Mouse (Mus musculus): Measurements from ENCODE around the gene Phtf2. TPM values are rescaled to one million over a fixed set of nuclear protein-coding genes. Genes with fewer than 3 reads are reported as not detected.
A peak's percentile ranks its signal among the peaks of the same experiment; 100 is the strongest.

The Phtf2 gene
- total RNA-seq (2021) = 10 to 100 TPM; 18.8 to 20.1 TPM

DNA sequence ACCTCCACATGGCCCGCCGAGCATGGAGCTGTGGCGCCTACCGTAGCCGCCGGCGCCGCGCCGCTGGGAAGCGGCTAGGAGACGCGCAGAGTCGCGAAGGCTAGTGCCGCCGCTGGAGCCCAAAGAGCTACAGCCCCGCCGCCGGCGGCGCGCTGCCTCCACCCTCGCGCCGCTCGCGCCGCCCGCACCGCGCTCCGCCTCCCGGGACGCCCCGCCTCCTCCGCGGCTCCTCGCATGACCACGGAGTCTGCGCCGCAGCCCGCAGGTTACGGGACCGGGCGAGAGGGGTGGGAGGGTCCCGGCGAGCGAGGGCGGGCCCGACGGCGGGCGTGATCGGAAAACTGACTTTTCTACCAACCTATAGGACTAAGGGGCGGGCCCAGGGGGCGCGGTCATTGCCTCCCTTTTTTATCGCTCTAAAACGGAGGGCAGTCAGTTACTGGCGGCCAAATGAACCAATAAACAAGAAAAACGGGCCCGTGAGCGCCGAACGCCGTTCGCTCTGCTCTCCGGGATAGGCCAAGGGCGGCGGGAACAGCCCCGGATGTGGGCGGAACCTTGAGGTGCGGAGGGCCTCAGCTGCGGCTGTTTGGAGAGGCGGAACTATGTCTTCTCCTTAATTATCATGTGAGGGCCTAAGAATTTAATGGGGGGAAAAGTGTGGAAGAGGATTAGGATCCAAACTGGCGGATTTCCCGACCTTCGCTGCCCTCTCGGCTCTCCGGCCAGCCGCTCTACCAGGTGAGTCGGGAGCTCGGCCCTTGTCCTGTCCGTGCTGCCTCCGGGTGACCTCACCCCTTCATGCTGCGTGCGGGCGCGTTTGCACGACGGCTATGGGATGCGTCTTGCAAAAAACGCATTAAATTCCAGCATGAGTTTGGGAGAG lies at the start of gene Phtf2, which contains the start of gene Tmem60:
TSS of gene Phtf2 (minus strand) at position 210 of the 886 bp plus-strand sequence.
TSS of gene Tmem60 (plus strand) at position 277 of the 886 bp plus-strand sequence.
- intact Hi-C loops (cut with DNase I) = loop anchor here (2.0 kb wide), 1 partner anchor 175 kb away; no protein-coding TSS in a partner anchor

DNA sequence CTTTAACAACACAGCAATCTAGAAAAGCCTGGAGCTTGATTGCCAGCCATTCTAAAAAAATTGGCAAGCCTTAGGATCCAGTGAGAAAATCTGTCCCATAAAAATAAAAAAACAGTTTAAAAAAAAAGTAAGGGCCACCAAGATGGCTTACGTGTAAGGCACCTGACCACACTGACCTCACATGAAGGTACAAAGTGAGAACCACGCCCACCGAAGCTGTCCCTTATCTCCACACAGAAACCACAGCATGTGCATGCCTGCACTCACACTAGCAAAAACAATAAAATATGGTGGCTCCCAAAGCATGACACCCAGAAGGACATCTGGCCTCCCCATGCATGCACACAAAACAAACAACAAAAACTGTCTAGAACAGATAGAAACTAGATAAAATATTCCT lies 49.4 kb upstream of the Phtf2 start:
- intact Hi-C loops (cut with DNase I) = no loop called here
- no peak for DNase-seq (ENCODE audit: low spot score in 2 of 2)

More for the DNA sequence above, at the start of gene Phtf2, which contains the start of gene Tmem60:
- DNase-seq (ENCODE audit: low spot score in 2 of 2) = peak; percentile 98 to 99

DNA sequence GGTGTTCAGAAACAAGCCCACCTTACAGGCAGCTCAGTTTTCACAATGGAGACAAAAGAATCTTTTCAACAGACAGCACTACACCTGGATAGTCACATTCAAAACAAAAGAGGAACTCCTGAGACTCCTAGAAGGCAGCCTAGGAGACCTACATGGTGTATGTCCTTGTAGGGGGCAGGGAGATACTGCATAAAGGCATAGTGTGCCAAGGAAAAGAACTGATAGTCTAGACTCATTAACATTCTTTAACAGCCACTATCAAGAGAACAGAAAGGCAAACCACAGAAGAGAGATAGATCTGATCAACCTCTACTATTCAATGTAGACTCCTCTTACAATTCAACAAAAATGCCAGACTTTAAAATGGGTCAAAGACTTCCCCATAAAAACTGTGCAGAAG lies 48.5 kb upstream of the Phtf2 start:
- DNase-seq (ENCODE audit: low spot score in 2 of 2) = no peak
- intact Hi-C loops (cut with DNase I) = no loop called here

DNA sequence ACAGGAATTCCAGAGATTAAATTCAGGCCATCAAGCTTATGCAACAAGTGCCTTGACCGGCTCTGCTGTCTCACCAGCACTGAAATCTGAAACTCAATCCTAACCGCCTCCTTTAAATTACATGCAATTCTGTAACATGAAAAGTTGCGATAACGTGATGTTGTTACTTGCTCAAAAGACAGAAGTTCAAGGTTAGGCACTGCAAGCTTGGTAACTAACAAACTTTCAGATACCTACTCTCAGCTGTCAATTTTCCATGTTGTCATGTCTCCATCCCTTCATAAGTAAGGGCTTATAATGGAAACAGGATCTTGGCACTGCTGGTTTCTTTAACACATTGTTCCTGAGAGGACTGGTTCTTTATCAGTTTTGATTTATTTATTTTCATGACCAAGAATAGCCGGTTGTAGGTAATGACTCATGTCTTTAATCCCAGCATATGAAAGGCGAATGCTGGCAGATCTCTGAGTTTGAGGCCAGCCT lies 47.8 kb upstream of the Phtf2 start:
- intact Hi-C loops (cut with DNase I) = no loop called here
- no peak for DNase-seq (ENCODE audit: low spot score in 2 of 2)

DNA sequence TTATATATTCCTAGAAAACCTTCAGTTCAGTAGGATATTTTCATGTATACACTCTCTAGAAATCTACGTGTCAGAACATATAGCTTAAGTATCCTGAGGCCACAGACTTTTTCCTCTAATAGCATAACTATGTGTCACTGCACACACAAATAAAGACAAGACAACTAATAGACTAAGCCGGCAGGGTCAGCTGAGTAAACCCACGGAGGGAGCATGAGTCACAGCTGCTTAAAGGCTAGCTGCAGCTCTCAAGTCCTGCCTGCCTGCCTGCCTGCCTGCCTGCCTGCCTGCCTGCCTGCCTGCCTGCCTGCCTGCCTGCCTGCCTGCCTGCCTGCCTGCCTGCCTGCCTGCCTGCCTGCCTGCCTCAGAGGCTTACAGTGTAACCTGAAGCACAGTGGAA lies 43.5 kb upstream of the Phtf2 start:
- DNase-seq (ENCODE audit: low spot score in 2 of 2) = no peak

DNA sequence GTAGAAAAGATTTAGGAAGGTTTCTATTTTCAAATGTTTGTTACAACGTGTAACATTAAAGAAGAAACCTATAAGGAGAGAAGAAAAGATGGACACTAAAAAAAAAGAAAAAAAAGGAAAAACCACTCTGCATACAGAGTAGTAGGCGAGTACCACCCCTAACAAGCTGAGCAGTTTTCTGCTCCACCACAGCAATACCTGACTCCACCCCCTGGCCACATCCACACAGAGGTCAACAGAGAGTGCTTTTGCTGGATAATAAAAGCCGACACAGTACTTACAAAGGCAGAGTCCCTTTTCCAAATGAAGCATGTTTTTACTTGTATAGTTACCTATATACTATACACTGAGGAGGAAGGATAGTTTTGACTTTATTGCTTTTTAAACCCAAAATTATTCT lies 42.7 kb upstream of the Phtf2 start:
- intact Hi-C loops (cut with DNase I) = no loop called here
- DNase-seq (ENCODE audit: low spot score in 2 of 2) = no peak

More for the DNA sequence above, 43.5 kb upstream of the Phtf2 start:
- intact Hi-C loops (cut with DNase I) = no loop called here

DNA sequence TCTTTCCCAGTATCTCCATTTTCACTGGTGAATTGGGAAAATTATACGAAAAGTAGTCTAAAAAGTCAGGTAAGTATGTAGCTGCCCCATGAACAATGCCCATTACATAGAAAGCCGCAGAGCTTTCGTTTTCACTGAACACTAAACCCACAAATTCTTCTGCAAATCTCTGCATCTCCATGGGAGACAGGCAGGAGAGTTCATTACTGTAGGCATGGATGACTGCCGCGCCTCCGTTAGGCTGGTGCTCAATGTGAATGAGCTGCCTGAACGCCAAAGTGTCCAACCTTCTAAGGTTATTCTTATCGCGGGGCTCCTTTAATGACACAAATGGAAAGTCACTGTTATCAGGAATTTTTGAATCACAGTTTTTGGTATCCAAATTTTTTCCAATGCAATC lies 37.6 kb upstream of the Phtf2 start:
- intact Hi-C loops (cut with DNase I) = no loop called here
- DNase-seq (ENCODE audit: low spot score in 2 of 2) = peak in 1 of 2 experiments; percentile 47

DNA sequence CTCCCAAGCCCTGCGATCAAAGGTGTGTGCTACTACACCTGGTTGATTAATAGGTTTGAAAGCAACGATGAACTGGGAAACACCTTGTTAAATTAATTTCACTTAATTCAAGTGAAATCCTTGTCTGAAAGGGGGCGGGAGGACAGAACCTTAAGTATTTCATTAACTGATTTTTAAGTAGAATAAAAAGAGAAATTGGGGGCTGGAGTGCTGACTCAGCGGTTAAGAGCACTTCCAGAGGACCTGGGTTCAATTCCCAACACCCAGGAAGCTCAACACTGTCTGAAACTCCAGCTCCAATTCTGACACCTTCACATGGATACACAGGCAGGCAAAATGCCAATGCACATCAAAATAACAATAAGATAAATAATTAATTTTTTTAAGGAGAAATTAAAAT lies 37.0 kb upstream of the Phtf2 start:
- DNase-seq (ENCODE audit: low spot score in 2 of 2) = no peak
- intact Hi-C loops (cut with DNase I) = no loop called here

DNA sequence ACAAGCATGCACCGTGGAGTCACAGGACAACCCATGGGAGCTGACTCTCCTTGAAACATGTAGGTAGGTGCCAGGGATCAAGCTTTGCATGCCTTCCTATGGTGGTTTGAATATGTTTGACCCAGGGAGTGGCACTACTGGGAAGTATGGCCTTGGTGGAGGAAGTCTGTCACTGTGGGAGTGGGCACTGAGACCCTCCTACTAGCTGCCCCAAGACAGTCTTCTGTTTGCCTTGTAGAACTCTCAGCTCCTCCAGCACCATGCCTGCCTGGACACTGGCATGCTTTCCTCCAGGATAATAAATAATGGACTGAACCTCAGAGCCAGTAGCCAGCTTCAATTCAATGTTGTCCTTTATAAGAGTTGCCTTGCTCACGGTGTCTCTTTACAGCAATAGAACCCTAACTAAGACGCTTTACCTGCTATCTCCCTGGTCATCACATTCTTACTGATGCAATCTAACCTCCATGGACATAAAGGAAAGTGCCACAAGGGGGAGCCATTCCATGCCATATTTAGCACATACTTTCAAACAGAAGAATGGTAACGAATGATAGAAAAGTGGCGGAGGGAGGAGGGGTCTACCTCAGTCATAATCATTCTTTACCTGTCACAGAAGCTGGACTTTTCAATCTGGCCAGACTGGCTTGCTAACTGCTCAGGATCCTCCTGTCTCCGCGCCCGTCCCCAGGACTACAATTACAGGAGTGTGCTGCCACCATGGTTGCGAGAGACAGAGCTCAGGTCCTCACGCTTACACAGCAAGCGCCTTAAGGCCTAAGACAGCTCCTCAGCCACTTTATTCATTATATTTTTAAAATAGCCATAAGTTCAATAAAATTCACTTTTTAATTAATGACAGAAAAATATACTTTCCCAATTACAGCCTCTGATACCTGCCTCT lies 31.7 kb upstream of the Phtf2 start:
- intact Hi-C loops (cut with DNase I) = loop anchor here (2.0 to 5.0 kb wide), 2 partner anchors 37 to 54 kb away; no protein-coding TSS in a partner anchor
- peak; percentile 80 to 85 for DNase-seq (ENCODE audit: low spot score in 2 of 2)

DNA sequence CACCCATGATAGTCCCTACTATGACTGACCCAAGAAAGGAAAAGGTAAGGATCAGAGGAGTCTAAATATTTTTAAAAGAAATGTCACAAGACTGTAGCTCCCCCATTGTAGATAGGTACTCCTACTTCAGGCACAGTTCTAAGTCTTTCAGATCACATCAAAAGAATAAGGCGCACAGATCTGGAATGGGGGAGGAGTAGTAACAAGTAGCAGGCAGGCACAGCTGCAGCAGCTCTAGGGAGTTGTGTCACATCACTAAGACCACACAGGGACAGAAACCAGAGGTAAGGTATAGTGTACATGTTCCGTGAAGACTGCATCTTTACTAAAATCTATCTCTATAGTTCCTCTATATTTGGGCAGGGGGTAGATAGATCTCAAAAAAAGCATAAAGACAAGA lies 29.8 kb upstream of the Phtf2 start:
- intact Hi-C loops (cut with DNase I) = loop anchor here (5.0 kb wide), 1 partner anchor 56 kb away; no protein-coding TSS in a partner anchor
- no peak for DNase-seq (ENCODE audit: low spot score in 2 of 2)

DNA sequence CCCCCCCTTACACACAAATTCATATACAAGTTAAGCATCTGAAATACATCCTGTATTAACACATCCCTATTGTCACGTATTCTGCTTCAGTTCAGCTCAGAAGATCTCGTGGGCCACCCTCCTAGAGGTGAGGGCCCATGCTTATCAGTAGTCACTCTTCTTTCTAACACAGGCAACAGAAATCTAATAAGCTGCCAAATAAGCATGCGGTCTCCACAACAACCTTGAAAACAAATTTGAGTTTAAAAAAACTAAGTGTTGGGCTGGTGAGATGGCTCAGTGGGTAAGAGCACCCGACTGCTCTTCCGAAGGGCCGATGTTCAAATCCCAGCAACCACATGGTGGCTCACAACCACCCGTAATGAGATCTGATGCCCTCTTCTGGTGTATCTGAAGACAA lies 24.3 kb upstream of the Phtf2 start:
- no peak for DNase-seq (ENCODE audit: low spot score in 2 of 2)
- intact Hi-C loops (cut with DNase I) = no loop called here

DNA sequence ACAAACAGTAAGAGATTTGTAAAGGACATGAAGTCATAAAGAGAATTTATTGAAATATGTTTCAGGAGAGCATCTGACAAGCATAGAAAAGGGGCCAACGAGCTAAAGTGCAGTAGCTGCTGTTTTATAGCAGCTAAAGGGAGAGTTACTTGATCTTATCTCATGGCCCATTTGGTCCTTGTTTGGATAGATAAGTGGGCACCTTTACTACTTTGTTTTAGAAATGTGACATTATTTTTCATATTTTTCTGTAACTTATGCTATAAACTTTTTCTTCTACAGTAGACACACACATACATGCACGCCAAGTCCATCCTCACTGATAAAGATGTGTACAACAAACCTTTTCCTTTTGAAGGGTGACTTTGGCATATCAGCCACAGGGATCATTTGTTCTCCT lies 23.5 kb upstream of the Phtf2 start:
- DNase-seq (ENCODE audit: low spot score in 2 of 2) = no peak
- intact Hi-C loops (cut with DNase I) = no loop called here

DNA sequence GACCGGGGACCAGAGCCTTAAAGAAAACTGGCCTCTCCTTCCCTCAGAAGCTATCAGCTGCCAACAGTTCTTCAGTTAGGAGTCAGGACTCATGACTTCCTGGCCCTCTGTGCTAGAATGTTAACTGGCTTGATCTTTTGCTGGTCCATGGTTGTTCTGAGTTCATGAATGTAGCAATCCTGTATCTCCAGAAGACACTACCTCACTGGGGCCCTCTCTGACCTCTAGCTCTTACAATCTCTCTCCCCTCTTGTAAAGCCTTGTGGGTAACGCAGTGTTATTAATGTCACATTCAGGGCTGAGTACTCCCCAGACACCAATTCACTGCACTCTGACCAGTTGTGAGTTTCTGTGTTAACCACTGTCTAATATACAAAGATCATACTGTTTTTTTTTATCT lies 22.7 kb upstream of the Phtf2 start:
- intact Hi-C loops (cut with DNase I) = no loop called here
- no peak for DNase-seq (ENCODE audit: low spot score in 2 of 2)

DNA sequence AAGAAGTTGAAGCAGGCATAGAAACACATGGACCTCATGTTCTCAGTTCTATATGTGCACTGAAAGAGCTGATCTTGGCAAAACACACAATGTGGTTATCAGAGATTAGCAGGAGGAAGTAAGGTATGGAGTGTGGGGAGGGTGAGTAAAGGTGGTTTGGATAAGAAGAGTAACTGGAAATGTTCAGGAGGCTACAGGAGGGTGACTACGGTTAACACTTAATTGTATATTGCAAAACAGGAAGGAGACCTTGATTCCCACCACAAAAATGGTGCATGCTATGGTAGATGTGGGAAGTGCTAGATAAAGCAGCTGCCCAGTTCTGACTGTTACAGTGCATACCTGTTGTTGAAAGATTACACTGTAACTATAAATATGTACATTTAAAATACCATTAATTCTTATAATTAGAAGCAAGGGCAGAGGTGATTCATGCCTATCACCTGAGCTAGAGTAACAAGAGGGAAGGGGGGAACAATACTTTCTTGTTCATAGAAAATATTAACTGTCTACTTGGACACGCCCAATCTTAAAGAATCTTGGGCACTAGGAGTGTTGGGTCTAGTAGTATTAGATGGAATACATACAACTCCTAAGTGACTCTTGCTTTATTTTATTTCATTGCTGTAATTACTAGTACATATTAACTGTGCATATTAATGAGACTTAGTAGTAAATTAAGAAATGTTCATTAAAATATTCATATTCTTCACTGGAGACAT lies 15.7 kb upstream of the Phtf2 start:
- intact Hi-C loops (cut with DNase I) = no loop called here
- no peak for DNase-seq (ENCODE audit: low spot score in 2 of 2)

DNA sequence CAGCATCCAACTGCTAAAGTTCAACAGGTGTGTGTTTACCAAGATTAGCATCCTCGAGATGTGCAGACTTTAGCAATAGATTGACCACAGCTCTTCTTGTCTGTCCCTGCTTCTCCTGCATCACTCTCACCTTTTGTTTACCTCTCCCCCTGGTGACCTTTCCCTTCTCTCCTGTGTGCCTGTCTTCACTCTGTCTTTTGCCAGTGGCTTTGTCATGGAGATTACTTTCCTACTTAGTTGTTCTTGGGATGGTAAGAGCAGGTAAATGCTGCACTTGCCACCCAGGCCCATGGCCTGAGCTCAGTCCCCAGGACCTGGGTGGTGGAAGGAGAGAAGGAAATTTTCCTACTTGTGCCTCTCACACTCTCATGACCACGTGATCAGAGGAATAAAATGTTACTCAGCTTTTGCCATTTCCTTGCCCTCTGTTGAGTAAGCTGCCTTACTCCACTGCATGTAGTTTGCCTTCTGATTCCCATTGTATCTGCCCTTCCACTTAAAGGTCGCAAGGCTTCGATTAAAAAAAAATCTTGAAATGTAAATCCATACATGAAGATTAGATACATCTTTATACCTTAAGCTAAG lies 2.2 kb upstream of the Phtf2 start:
- intact Hi-C loops (cut with DNase I) = no loop called here

DNA sequence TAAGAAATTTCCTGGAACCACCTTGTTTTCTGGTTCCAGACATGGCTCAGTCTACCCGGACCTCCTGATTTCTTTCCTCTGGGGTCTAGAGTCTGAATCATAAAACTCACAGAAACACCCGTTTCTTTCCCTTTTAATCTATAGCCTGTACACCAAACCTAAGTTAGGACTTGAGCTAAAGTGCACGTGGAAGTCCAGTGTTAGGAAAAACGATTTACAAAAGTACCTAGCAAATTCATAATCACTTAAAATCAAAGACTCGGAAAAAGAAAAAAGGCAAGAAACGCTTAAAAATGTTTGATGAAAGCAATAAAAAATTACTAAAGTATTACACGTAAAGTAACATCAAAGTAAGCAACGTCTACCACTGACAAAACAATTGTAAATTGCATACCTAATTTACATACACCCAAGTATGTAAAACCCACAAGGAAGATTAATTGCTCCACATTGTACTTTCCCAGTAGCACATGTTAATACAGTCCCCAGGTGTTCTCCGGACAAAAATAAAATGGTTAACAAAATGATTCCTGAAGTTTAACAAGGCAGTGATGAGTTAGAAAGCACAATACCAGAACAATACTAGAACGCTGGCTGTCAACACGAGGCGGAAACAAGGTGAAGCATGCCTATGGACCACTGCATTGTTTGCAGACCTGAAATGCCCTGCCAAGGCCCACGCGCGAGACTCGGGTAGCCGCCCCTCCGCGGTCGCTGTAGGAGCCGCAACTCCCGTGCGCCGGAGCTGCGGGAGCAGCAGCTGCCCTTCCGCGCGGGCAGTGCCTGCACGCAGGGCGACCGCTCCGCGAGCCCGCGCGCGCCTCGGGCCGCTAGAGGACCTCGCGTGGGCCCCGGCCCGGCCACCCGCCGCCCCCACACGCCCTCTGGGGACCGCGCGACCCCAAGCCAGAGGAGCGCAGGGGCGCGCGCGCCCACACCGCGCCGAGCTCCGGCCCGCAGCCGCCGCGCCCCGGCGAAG lies 838 bp downstream of the Phtf2 start:
- intact Hi-C loops (cut with DNase I) = no loop called here

More for the DNA sequence above, 2.2 kb upstream of the Phtf2 start:
- no peak for DNase-seq (ENCODE audit: low spot score in 2 of 2)

DNA sequence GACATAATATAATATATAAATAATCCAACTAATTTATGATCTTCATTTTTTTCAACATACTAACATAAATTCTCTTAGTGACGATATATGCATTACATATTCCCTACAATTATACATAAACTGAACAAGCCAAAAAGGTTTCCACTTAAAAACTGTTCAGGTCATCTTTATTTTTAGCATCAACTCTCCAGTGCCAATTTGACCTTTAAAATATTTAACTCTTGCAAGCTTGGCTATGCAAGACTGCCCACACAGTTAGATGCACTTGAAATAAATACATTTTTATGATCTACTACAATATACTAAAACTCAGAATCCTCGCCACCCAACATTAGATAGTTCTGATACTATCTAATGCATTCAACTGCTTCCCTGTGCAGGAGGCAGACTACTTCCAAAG lies 1.5 kb downstream of the Phtf2 start:
- intact Hi-C loops (cut with DNase I) = no loop called here
- no peak for DNase-seq (ENCODE audit: low spot score in 2 of 2)

More for the DNA sequence above, 838 bp downstream of the Phtf2 start:
- peak; percentile 33 to 51 for DNase-seq (ENCODE audit: low spot score in 2 of 2)

DNA sequence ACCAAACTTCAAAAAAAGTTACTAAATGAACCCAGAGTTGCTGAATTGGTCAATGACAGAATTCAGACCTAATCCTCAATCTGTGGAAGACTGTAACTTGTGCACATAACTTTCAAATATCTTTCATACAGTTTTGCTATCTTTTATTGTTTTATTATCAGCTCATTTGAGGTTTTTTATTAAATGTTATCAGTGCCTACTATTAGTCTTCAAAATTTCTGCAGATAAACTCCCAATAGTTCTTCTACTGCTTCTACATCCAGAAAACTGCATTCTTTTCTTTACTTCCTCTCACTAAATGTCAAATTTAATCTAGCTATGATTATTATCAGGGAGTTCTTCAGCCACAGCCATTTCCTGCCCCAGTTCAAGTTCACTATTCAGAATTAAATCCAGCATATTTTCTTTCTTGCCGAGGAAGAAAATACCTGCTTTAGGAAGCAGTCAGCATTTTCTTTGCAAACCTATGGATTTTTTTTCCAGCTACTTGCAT lies 4.9 kb downstream of the Phtf2 start:
- intact Hi-C loops (cut with DNase I) = no loop called here
- DNase-seq (ENCODE audit: low spot score in 2 of 2) = no peak
